Mouse (Mus musculus) lung, postnatal 14 days (tissue): ENCODE measurements around the gene Gadd45g.

ENCODE experiments used
- DNase-seq: peaks from one replicate; pipeline ENCODE4 v3.0.0; 2021

The Gadd45g gene

DNA sequence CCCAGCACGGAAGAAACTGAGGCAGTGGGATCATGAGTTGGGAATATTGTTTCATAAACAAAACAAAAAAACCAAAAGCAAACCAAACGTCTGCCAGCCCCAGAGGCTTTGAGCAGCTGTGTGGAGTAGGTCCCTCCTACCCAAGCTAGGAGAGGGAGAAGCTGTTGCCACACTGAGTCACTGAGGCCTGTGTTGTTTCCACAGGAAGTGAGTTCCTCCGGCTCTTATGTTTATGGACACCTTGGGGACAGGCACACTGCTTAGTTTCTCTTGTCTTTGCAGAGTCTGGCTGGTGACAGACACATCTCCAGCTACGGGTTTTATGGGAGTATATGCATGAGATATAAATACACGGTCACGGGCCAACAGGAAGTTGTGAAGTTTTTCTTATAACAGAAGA lies 39.6 kb downstream of the Gadd45g start:
- DNase-seq: no peak

DNA sequence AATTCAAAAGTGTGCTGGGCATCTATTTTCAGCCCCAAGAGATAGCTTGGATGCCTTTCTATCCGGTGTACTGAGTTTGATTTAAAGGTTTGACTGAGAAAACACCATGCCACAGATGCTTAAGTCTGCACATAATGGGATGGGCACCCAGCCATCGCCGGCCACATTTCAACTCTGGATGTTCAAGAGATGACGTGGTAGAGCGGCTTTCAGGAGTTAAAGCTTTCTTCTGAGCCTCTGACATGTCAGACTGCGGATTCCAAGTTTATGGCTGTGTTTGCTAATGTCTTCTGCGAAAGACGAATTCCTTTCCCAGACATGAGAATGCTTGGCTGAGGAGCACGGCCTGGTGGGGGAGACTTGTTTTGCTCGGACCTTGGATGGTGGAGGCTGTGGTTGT lies 40.2 kb downstream of the Gadd45g start:
- DNase-seq: peak; percentile 51

DNA sequence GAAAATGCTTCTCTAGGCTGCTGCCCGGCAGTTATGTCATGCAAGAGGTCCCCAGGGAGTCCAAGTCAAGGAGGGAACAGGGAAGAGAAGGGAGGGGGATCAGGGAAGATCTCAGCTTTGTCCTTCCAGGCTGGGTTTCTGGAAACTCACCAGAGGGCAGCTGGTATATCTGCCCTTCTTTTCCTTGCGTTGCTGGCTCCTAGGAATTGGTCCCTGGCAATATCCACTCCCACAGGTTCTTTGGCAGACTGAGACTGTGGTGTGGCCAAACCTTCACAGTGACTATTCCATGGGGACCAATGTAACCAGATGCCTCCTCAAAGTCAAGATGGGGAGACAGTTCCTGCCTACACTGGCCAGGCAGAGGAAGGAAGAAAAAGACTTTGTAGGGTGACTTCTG lies 41.9 kb downstream of the Gadd45g start:
- no peak for DNase-seq

DNA sequence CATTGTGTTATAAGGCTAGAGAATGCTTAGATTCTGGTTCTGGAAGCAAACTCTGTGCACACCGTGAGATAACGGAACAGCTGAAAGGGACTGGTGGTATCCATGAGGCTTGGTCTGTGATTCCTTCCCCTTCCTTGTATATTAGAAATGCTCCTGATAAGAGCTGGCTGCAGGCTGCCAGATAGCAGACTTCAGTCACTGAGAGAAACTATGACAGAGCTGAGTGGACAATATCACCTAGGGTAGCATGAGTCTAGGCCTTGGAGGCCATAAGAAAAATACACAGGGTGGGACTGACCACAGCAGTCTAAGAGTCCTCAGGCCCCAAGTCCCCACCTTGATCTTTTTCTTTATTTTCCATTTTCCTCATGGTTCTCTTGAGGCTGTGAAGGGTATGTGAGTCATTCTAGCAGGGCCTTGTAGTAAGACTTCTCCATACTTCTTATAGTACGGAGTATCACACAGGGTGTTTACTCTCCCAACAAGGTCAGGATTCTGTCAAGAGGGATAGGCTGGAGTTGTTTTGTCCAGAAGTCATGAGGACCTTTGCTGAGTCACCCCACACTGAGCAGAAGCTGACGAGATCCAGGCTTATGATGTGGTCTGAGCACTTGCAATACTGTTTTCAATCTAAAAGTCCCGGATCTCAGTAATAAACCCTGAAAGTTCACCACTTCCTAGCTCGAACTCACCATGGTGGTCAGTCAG lies 45.5 kb downstream of the Gadd45g start:
- DNase-seq: no peak

DNA sequence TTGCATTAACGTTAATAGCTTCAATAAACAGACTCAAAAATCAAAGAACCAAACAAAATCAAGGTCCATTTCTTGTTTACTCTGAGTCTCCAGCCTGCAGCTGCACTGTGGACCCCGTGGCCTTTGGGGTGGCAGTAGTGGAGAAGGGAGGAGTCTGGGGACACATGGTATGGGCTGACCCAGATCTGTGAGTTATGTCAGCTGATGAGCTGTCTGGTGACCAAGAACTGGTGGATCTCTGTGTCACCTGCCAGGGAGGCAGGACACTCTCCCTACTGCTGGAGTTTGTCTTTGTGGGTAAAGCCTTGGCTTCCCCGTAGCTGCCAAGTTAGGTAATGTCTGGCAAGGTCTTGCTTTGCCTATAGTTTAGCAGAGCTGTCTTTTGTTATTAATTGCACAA lies 51.1 kb downstream of the Gadd45g start:
- no peak for DNase-seq
